Mouse (Mus musculus) stomach, embryonic 16.5 days (tissue): Measurements from ENCODE around the gene Dnajb6. TPM values are rescaled to one million over a fixed set of nuclear protein-coding genes. Genes with fewer than 3 reads are reported as not detected.

ENCODE experiments used
- ATAC-seq: fragments of 200-750 bp; cut with Nextera tagmentation; 2 replicates; pipeline ENCODE4 v1.8.0; 2017; ENCODE audit warnings: moderate number of reproducible peaks, moderate TSS enrichment; ENCODE audit not compliant: insufficient read depth, low FRiP score
- H3K27ac ChIP-seq: fragments of 300-500 bp; sonication (generic); 2 replicates; pipeline ENCODE4 v1.5.1; 2014; ENCODE audit warnings: low read length
- H3K27me3 ChIP-seq: fragments of 300-500 bp; sonication (generic); 2 replicates; pipeline ENCODE4 v1.6.1; 2014; ENCODE audit warnings: low read length, control low read depth, mixed read lengths; ENCODE audit not compliant: control insufficient read depth, insufficient read depth
- H3K36me3 ChIP-seq: fragments of 300-500 bp; sonication (generic); 2 replicates; pipeline ENCODE4 v1.6.1; 2014; ENCODE audit warnings: low read length; ENCODE audit not compliant: control insufficient read depth, insufficient read depth
- H3K4me1 ChIP-seq: fragments of 300-500 bp; sonication (generic); 2 replicates; pipeline ENCODE4 v1.6.1; 2014; ENCODE audit warnings: low read length, control low read depth, mixed read lengths; ENCODE audit not compliant: control insufficient read depth, insufficient read depth
- H3K4me2 ChIP-seq: fragments of 300-500 bp; sonication (generic); 2 replicates; pipeline ENCODE4 v1.6.1; 2014; ENCODE audit warnings: low read depth, low read length, mixed read lengths
- H3K4me3 ChIP-seq: fragments of 300-500 bp; sonication (generic); replicated peaks from 2 replicates; pipeline ENCODE4 v1.5.1; 2014; ENCODE audit warnings: mild to moderate bottlenecking, low read length
- H3K9ac ChIP-seq: fragments of 300-500 bp; sonication (generic); 2 replicates; pipeline ENCODE4 v1.6.1; 2014; ENCODE audit warnings: low read length
- H3K9me3 ChIP-seq: fragments of 300-500 bp; sonication (generic); replicated peaks from 2 replicates; pipeline ENCODE4 v1.6.1; 2016; ENCODE audit warnings: low read length, control low read depth; ENCODE audit not compliant: control insufficient read depth
- WGBS: fragments of 180-500 bp; shearing (Covaris S2); extraction: QIAGEN DNeasy Blood & Tissue Kit; methylation state at CpG from one replicate; pipeline ENCODE4 v1.1.7; 2014; 5-methylcytosine and 5-hydroxymethylcytosine counted together
- polyA plus RNA-seq: library from polyadenylated mRNA; unstranded; fragments of >200 nt; fragmentation: Nextera tagmentation; extraction: Ambion mirVana; gene quantifications from 2 replicates; pipeline ENCODE4 v1.2.1, GENCODE M21; 2015

The Dnajb6 gene
- 127 and 136 TPM in 2 replicates for polyA plus RNA-seq

GRCm38 (mm10) chr5:29735557-29736061 lies at the start of gene Dnajb6, which contains the start of gene Gm5129:
Gene Dnajb6, plus strand, starts transcription at chr5:29735688.
Gene Gm5129, minus strand, starts transcription at chr5:29735936.
- ATAC-seq: peak; percentile 94
- Histone ChIP-seq H3K27ac (peak within 1 kb of the TSS; percentile 99), H3K27me3 (no peaks in the 10 kb centered on the region), H3K4me3 (peak within 1 kb of the TSS; percentile 99), H3K9ac (peak within 1 kb of the TSS; percentile 99), H3K36me3 (no peaks in the 10 kb centered on the region), H3K9me3 (no peaks in the 10 kb centered on the region), H3K4me1 (peaks cover 13% of the 10 kb centered on the region), H3K4me2 (peak within 1 kb of the TSS; percentile 81)
- WGBS: under 1% methylated on average over 46 of the region's 46 CpGs

GRCm38 (mm10) chr5:29687671-29688070 lies 47.8 kb upstream of the Dnajb6 start:
- Histone ChIP-seq H3K9me3 (no peaks in the 10 kb centered on the region), H3K4me2 (no peak overlapping the region), H3K27ac (peak overlapping the region; percentile 51; the same call in 1 of the 2 replicates), H3K4me1 (no peaks in the 10 kb centered on the region), H3K9ac (no peak overlapping the region), H3K27me3 (no peaks in the 10 kb centered on the region), H3K4me3 (no peak overlapping the region), H3K36me3 (no peaks in the 10 kb centered on the region)
- WGBS: 53% methylated on average over 3 of the region's 3 CpGs
- ATAC-seq: peak; percentile 69

GRCm38 (mm10) chr5:29688352-29688751 lies 47.1 kb upstream of the Dnajb6 start:
- Histone ChIP-seq H3K27ac (no peak overlapping the region; the same call in 1 of the 2 replicates), H3K4me2 (no peak overlapping the region), H3K4me1 (no peaks in the 10 kb centered on the region), H3K4me3 (no peak overlapping the region), H3K9ac (no peak overlapping the region), H3K9me3 (no peaks in the 10 kb centered on the region), H3K36me3 (no peaks in the 10 kb centered on the region), H3K27me3 (no peaks in the 10 kb centered on the region)
- ATAC-seq: no peak
- 49% methylated on average over 7 of the region's 7 CpGs for WGBS

DNA sequence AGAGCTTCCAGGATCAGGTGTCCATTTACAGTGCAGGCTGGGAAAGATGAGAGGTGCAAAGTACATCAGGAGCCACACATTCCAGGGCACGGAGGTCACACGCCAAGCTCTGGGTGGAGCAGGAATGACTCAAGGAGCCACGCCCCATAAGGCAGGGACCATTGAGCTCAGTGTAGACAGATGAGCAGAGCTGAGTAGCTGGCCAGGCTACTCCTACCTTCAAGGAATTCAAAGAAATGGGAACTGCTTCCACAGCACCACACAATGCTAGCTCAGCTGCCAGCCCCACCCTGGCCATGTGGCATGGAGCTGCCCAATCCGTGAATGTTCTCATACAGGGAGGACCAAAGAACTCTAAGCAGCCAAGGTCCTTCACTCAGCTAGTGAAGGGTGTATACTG lies 37.0 kb upstream of the Dnajb6 start:
- peak; percentile 78; the same call in 1 of the 2 replicates for ATAC-seq
- Histone ChIP-seq H3K4me1 (no peaks in the 10 kb centered on the region), H3K36me3 (no peaks in the 10 kb centered on the region), H3K9ac (no peak overlapping the region), H3K9me3 (no peaks in the 10 kb centered on the region), H3K27ac (peak overlapping the region; percentile 53), H3K27me3 (no peaks in the 10 kb centered on the region), H3K4me2 (no peak overlapping the region), H3K4me3 (no peak overlapping the region)
- WGBS: 67% methylated on average over 4 of the region's 4 CpGs

GRCm38 (mm10) chr5:29699520-29700202 lies 35.8 kb upstream of the Dnajb6 start:
- Histone ChIP-seq H3K9me3 (no peaks in the 10 kb centered on the region), H3K4me1 (no peaks in the 10 kb centered on the region), H3K4me3 (no peak overlapping the region), H3K27ac (peak overlapping the region; percentile 71), H3K27me3 (no peaks in the 10 kb centered on the region), H3K36me3 (no peaks in the 10 kb centered on the region), H3K9ac (0 out of 2 replicates have a peak overlapping the region, but pooled peaks have one; percentile 46), H3K4me2 (no peak overlapping the region)
- 73% methylated on average over 2 of the region's 2 CpGs for WGBS
- peak; percentile 51; the same call in 1 of the 2 replicates for ATAC-seq

DNA sequence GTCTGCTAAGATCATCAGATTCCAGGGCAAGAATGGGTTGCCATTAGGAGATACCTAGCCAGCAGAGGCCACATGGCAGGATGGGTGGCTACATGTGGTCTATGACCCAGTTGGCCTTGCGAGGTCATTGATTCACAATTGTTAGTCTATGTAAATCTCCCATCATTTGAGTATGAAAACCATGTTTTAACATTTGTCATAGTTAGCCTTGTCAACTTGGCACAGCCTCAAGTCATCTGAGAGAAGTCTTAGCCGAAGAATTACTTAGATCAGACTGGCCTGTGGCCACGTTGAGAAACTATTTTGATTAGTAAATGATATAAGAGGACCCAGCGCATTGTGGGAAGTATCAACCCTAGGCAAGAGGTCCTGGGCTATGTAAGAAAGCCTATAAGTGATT lies 28.2 kb upstream of the Dnajb6 start:
- no peak overlapping the region for H3K9ac ChIP-seq
- 70% methylated on average over 4 of the region's 4 CpGs for WGBS
- no peaks in the 10 kb centered on the region for H3K9me3 ChIP-seq
- H3K4me1 ChIP-seq: no peaks in the 10 kb centered on the region
- no peak for ATAC-seq
- peak overlapping the region; percentile 71; the same call in 1 of the 2 replicates for H3K27ac ChIP-seq
- H3K36me3 ChIP-seq: no peaks in the 10 kb centered on the region
- H3K4me3 ChIP-seq: no peak overlapping the region
- H3K4me2 ChIP-seq: no peak overlapping the region
- H3K27me3 ChIP-seq: no peaks in the 10 kb centered on the region

DNA sequence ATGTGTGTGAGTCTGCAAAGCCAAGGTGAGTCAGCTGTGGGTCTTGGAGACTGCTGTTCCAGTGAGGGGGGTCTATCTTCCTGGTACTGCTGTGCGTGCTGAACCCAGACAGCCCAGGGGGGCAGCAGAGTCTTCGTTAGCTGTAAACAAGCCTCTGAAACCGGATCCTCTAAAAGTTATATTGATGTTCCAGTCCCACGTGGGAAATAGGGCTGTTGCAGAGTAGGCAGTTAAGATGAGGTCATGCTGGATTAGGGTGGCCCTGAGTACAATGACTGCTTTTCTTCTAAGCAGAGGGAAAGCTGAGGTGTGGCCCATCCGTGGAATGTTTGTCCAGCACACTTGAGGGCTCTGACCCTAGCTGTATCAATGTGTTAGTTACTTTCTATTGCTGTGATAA lies 27.2 kb upstream of the Dnajb6 start:
- Histone ChIP-seq H3K27ac (peak overlapping the region; percentile 71), H3K4me2 (no peak overlapping the region), H3K4me1 (no peaks in the 10 kb centered on the region), H3K4me3 (no peak overlapping the region), H3K9me3 (no peaks in the 10 kb centered on the region), H3K9ac (no peak overlapping the region), H3K36me3 (no peaks in the 10 kb centered on the region), H3K27me3 (no peaks in the 10 kb centered on the region)
- 6% methylated on average over 5 of the region's 5 CpGs for WGBS
- peak; percentile 92 for ATAC-seq

DNA sequence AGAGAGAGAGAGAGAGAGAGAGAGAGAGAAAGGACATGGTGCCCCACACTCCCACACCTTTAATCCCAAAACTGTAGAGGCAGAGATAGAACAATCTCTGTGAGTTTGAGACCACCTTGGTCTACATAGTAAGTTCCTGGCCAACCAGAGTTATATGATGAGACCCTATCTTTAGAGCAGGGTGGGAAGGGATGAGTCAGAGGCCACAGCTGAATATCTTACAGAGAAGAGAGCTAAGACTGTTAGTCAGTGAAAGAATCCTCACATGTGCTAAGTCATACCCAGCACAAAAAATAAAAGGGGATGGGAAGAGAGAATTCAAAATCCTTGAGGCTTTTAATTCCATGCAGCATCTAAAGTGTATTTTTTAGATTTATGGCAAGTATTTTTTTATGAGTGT lies 23.9 kb upstream of the Dnajb6 start:
- no peak for ATAC-seq
- H3K4me1 ChIP-seq: no peaks in the 10 kb centered on the region

DNA sequence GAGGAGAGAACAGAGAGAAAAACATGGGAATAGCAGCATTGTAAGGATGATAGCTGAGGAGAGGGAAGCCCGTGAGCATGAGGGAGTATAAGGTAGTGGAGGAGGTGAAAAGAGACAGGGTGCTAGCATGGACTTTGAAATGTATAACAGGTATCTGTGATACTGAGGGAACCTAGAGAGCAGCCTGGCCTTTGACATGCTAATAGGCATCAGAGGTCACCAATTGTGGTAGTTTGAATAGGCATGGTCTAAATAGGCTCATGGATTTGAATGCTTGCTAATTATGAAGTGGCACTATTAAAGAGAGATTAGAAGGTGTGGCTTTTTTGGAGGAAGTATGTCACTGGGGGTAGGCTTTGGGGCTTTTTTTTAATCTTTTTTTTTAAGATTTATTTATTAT lies 22.6 kb upstream of the Dnajb6 start:
- Histone ChIP-seq H3K36me3 (no peaks in the 10 kb centered on the region), H3K4me3 (no peak overlapping the region), H3K9me3 (no peaks in the 10 kb centered on the region), H3K4me2 (no peak overlapping the region), H3K27me3 (no peaks in the 10 kb centered on the region), H3K9ac (no peak overlapping the region), H3K4me1 (no peaks in the 10 kb centered on the region), H3K27ac (no peak overlapping the region)
- no peak for ATAC-seq
- WGBS: 66% methylated on average over 1 of the region's 1 CpGs

More for the DNA sequence above, 23.9 kb upstream of the Dnajb6 start:
- Histone ChIP-seq H3K4me3 (no peak overlapping the region), H3K4me2 (no peak overlapping the region), H3K9me3 (no peaks in the 10 kb centered on the region), H3K36me3 (no peaks in the 10 kb centered on the region), H3K27ac (no peak overlapping the region), H3K27me3 (no peaks in the 10 kb centered on the region), H3K9ac (no peak overlapping the region)
